Mouse (Mus musculus): ENCODE results near the gene Pgrmc1.

Gene Pgrmc1

DNA sequence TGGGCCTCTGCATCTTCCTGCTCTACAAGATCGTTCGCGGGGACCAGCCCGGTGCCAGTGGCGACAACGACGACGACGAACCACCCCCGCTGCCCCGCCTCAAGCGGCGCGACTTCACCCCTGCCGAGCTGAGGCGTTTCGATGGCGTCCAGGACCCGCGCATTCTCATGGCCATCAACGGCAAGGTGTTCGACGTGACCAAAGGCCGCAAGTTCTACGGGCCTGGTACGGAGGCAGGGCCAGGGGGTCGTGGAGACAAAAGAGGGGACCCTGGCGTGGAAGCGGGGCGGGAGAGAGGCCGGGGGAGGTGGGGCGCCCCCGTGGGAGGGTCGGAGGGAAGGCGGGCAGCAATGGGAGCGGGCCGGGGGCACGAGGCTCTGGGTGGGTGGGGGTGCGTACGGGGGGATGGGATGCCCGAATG lies 394 bp downstream of the Pgrmc1 start:
- peaks cover 31% of the 10 kb centered on the region for H3K36me3 ChIP-seq (ENCODE audit: insufficient read depth, low read length)
- peak overlapping the region; percentile 86 for H3K4me3 ChIP-seq (replicated peaks; ENCODE audit: low read length)
- peaks cover 26% of the 10 kb centered on the region for H3K4me1 ChIP-seq (replicated peaks; ENCODE audit: low read depth, low read length)
- no peaks in the 10 kb centered on the region for H3K27me3 ChIP-seq (ENCODE audit: insufficient read depth, low read length)
- no peaks in the 10 kb centered on the region for H3K9me3 ChIP-seq (ENCODE audit: low read length)
- TF ChIP-seq CTCF (conservative IDR thresholded peaks at IDR 0.05; ENCODE audit: low read length) (no peak), NANOG (IDR thresholded peaks at IDR 0.05; ENCODE audit: borderline replicate concordance, low read length) (no peak), POU5F1 (IDR thresholded peaks at IDR 0.05; ENCODE audit: borderline replicate concordance, low read length) (no peak)

- peak overlapping the region; percentile 86 for H3K4me3 ChIP-seq (replicated peaks; ENCODE audit: low read length)
- no peak for TF ChIP-seq POU5F1 (IDR thresholded peaks at IDR 0.05; ENCODE audit: borderline replicate concordance, low read length)
- no peak for TF ChIP-seq NANOG (IDR thresholded peaks at IDR 0.05; ENCODE audit: borderline replicate concordance, low read length)
- no peak for TF ChIP-seq CTCF (conservative IDR thresholded peaks at IDR 0.05; ENCODE audit: low read length)
- H3K9me3 ChIP-seq (ENCODE audit: low read length), result no peaks in the 10 kb centered on the region
- peaks cover 26% of the 10 kb centered on the region for H3K4me1 ChIP-seq (replicated peaks; ENCODE audit: low read depth, low read length)
- peaks cover 36% of the 10 kb centered on the region for H3K36me3 ChIP-seq (ENCODE audit: insufficient read depth, low read length)
- no peaks in the 10 kb centered on the region for H3K27me3 ChIP-seq (ENCODE audit: insufficient read depth, low read length)
Measured at GRCm38 (mm10) chrX:36598861-36599344, 897 bp downstream of the Pgrmc1 start.

DNA sequence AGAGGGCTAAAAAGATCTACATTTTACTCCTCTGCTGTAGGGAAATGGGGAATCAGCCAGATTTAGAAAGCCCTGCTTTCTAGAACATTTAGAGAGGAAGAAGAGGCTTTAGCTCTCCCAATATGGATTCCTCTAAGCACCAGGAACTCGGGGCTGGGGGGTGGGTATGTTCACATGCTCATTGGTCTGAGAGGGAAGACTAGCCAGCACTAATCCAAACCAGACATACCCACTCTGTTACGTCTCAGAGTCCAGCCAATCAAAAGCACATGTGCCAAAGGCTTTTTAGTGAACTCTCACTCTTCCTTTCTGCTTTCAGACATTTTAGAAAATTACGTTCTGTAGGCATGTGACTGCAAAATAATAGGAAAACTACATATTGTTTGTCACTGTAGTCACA lies 1.6 kb downstream of the Pgrmc1 start:
- no peak for TF ChIP-seq NANOG (IDR thresholded peaks at IDR 0.05; ENCODE audit: borderline replicate concordance, low read length)
- TF ChIP-seq POU5F1 (IDR thresholded peaks at IDR 0.05; ENCODE audit: borderline replicate concordance, low read length), result no peak
- TF ChIP-seq CTCF (conservative IDR thresholded peaks at IDR 0.05; ENCODE audit: low read length), result no peak
- Histone ChIP-seq H3K4me3 (replicated peaks; ENCODE audit: low read length) (peak overlapping the region; percentile 86), H3K4me1 (replicated peaks; ENCODE audit: low read depth, low read length) (peaks cover 26% of the 10 kb centered on the region), H3K27me3 (ENCODE audit: insufficient read depth, low read length) (no peaks in the 10 kb centered on the region), H3K36me3 (ENCODE audit: insufficient read depth, low read length) (peaks cover 44% of the 10 kb centered on the region), H3K9me3 (ENCODE audit: low read length) (no peaks in the 10 kb centered on the region)

- Histone ChIP-seq H3K4me1 (replicated peaks; ENCODE audit: low read depth, low read length) (peaks cover 26% of the 10 kb centered on the region), H3K4me3 (replicated peaks; ENCODE audit: low read length) (peak overlapping the region; percentile 86; the same call in 1 of the 2 replicates), H3K9me3 (ENCODE audit: low read length) (no peaks in the 10 kb centered on the region), H3K27me3 (ENCODE audit: insufficient read depth, low read length) (no peaks in the 10 kb centered on the region), H3K36me3 (ENCODE audit: insufficient read depth, low read length) (peaks cover 48% of the 10 kb centered on the region)
- no peak for TF ChIP-seq POU5F1 (IDR thresholded peaks at IDR 0.05; ENCODE audit: borderline replicate concordance, low read length)
- no peak for TF ChIP-seq NANOG (IDR thresholded peaks at IDR 0.05; ENCODE audit: borderline replicate concordance, low read length)
- no peak for TF ChIP-seq CTCF (conservative IDR thresholded peaks at IDR 0.05; ENCODE audit: low read length)
Measured at GRCm38 (mm10) chrX:36600066-36600465, 2.1 kb downstream of the Pgrmc1 start.

GRCm38 (mm10) chrX:36602926-36603325 lies 4.9 kb downstream of the Pgrmc1 start:
- H3K27me3 ChIP-seq (ENCODE audit: insufficient read depth, low read length), result no peaks in the 10 kb centered on the region
- peaks cover 71% of the 10 kb centered on the region for H3K36me3 ChIP-seq (ENCODE audit: insufficient read depth, low read length)
- no peaks in the 10 kb centered on the region for H3K9me3 ChIP-seq (ENCODE audit: low read length)
- no peak overlapping the region for H3K4me3 ChIP-seq (replicated peaks; ENCODE audit: low read length)
- H3K4me1 ChIP-seq (replicated peaks; ENCODE audit: low read depth, low read length), result peaks cover 26% of the 10 kb centered on the region
- TF ChIP-seq NANOG (IDR thresholded peaks at IDR 0.05; ENCODE audit: borderline replicate concordance, low read length), result no peak
- TF ChIP-seq POU5F1 (IDR thresholded peaks at IDR 0.05; ENCODE audit: borderline replicate concordance, low read length), result no peak
- no peak for TF ChIP-seq CTCF (conservative IDR thresholded peaks at IDR 0.05; ENCODE audit: low read length)

DNA sequence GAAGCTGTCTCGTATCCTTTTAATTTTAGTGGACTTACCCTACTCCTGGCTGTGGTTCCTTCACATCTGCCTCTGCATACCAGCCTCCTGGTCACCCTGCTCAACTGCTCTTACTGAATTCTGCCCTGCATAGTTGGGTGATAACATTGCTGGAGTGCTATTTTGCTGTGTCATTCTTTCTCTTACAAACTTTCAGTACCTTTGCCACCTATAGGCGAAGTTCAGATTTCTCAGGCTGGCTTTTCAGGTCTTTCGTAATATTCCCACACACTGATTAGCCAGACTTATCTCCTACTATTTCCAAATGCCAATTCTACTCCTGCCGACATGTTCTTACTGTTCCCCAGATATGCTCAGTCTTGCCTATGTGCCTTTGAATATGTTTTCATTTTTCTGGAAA lies 6.0 kb downstream of the Pgrmc1 start:
- H3K4me1 ChIP-seq (replicated peaks; ENCODE audit: low read depth, low read length), result peaks cover 26% of the 10 kb centered on the region
- H3K9me3 ChIP-seq (ENCODE audit: low read length), result no peaks in the 10 kb centered on the region
- H3K4me3 ChIP-seq (replicated peaks; ENCODE audit: low read length), result no peak overlapping the region
- TF ChIP-seq NANOG (IDR thresholded peaks at IDR 0.05; ENCODE audit: borderline replicate concordance, low read length) (no peak), CTCF (conservative IDR thresholded peaks at IDR 0.05; ENCODE audit: low read length) (no peak), POU5F1 (IDR thresholded peaks at IDR 0.05; ENCODE audit: borderline replicate concordance, low read length) (no peak)
- no peaks in the 10 kb centered on the region for H3K27me3 ChIP-seq (ENCODE audit: insufficient read depth, low read length)
- peaks cover 71% of the 10 kb centered on the region for H3K36me3 ChIP-seq (ENCODE audit: insufficient read depth, low read length)

- Histone ChIP-seq H3K4me3 (replicated peaks; ENCODE audit: low read length) (no peak overlapping the region), H3K4me1 (replicated peaks; ENCODE audit: low read depth, low read length) (no peaks in the 10 kb centered on the region)
- TF ChIP-seq CTCF (conservative IDR thresholded peaks at IDR 0.05; ENCODE audit: low read length) (no peak), POU5F1 (IDR thresholded peaks at IDR 0.05; ENCODE audit: borderline replicate concordance, low read length) (no peak), NANOG (IDR thresholded peaks at IDR 0.05; ENCODE audit: borderline replicate concordance, low read length) (no peak)
Measured at GRCm38 (mm10) chrX:36609117-36609516, 11.1 kb downstream of the Pgrmc1 start.

GRCm38 (mm10) chrX:36628102-36628501 lies 30.1 kb downstream of the Pgrmc1 start:
- Histone ChIP-seq H3K4me3 (replicated peaks; ENCODE audit: low read length) (no peak overlapping the region), H3K36me3 (ENCODE audit: insufficient read depth, low read length) (no peaks in the 10 kb centered on the region; the same call in 1 of the 2 replicates), H3K4me1 (replicated peaks; ENCODE audit: low read depth, low read length) (no peaks in the 10 kb centered on the region), H3K9me3 (ENCODE audit: low read length) (no peaks in the 10 kb centered on the region), H3K27me3 (ENCODE audit: insufficient read depth, low read length) (no peaks in the 10 kb centered on the region)
- TF ChIP-seq CTCF (conservative IDR thresholded peaks at IDR 0.05; ENCODE audit: low read length), result no peak
- TF ChIP-seq NANOG (IDR thresholded peaks at IDR 0.05; ENCODE audit: borderline replicate concordance, low read length), result no peak
- TF ChIP-seq POU5F1 (IDR thresholded peaks at IDR 0.05; ENCODE audit: borderline replicate concordance, low read length), result no peak

More at GRCm38 (mm10) chrX:36609117-36609516, 11.1 kb downstream of the Pgrmc1 start:
- Histone ChIP-seq H3K36me3 (ENCODE audit: insufficient read depth, low read length) (peaks cover 55% of the 10 kb centered on the region), H3K9me3 (ENCODE audit: low read length) (no peaks in the 10 kb centered on the region), H3K27me3 (ENCODE audit: insufficient read depth, low read length) (no peaks in the 10 kb centered on the region)

- Histone ChIP-seq H3K4me3 (replicated peaks; ENCODE audit: low read length) (no peak overlapping the region), H3K36me3 (ENCODE audit: insufficient read depth, low read length) (no peaks in the 10 kb centered on the region), H3K4me1 (replicated peaks; ENCODE audit: low read depth, low read length) (no peaks in the 10 kb centered on the region), H3K9me3 (ENCODE audit: low read length) (no peaks in the 10 kb centered on the region), H3K27me3 (ENCODE audit: insufficient read depth, low read length) (no peaks in the 10 kb centered on the region)
- TF ChIP-seq CTCF (conservative IDR thresholded peaks at IDR 0.05; ENCODE audit: low read length) (peak; percentile 30), NANOG (IDR thresholded peaks at IDR 0.05; ENCODE audit: borderline replicate concordance, low read length) (no peak)
Measured at GRCm38 (mm10) chrX:36630771-36631170, 32.8 kb downstream of the Pgrmc1 start.

Data from E14TG2a.4 (cell line).